Mouse (Mus musculus) G1E (cell line): ENCODE results near the gene Sh3tc1.

ENCODE experiments used
- CTCF ChIP-seq: IDR thresholded peaks from 2 replicates; pipeline ENCODE4 v1.5.1; 2012; ENCODE audit warnings: low read depth, low read length, inconsistent platforms, mixed read lengths
- GATA1 ChIP-seq: IDR thresholded peaks from 2 replicates; pipeline ENCODE4 v1.6.1; 2012; ENCODE audit warnings: borderline replicate concordance, low read length, inconsistent platforms, mixed read lengths

- TF ChIP-seq CTCF = no peak
- no peak for TF ChIP-seq GATA1
These were observed 87.5 kb downstream of the Sh3tc1 start for GRCm38 (mm10) chr5:35652319-35652718.
